Mouse (Mus musculus) thymus, adult 2 months (tissue): ENCODE data around the gene Traf4. TPM values are rescaled to one million over a fixed set of nuclear protein-coding genes. Genes with fewer than 3 reads are reported as not detected.

Experiments used
- DNase-seq: peaks from one replicate; pipeline ENCODE4 v3.0.0; 2021
- H3K27ac ChIP-seq: fragments of 200-500 bp; 2 replicates; pipeline ENCODE4 v1.5.1; 2012; ENCODE audit warnings: low read length, control low read depth; ENCODE audit not compliant: control insufficient read depth, insufficient read depth
- H3K27me3 ChIP-seq: fragments of 200-500 bp; 2 replicates; pipeline ENCODE4 v1.6.1; 2012; ENCODE audit warnings: mild to moderate bottlenecking, low read length, moderate library complexity, mixed read lengths; ENCODE audit not compliant: control insufficient read depth, insufficient read depth
- H3K36me3 ChIP-seq: fragments of 200-500 bp; 2 replicates; pipeline ENCODE4 v1.6.1; 2012; ENCODE audit warnings: mild to moderate bottlenecking, low read length, moderate library complexity; ENCODE audit not compliant: control insufficient read depth, insufficient read depth
- H3K4me1 ChIP-seq: fragments of 200-500 bp; replicated peaks from 2 replicates; pipeline ENCODE4 v1.6.1; 2012; ENCODE audit warnings: low read length; ENCODE audit not compliant: control insufficient read depth, insufficient read depth
- H3K4me3 ChIP-seq: fragments of 200-500 bp; 2 replicates; pipeline ENCODE4 v1.5.1; 2012; ENCODE audit warnings: mild to moderate bottlenecking, low read length, control low read depth, moderate library complexity; ENCODE audit not compliant: control insufficient read depth, insufficient read depth
- CTCF ChIP-seq: fragments of 200-500 bp; IDR thresholded peaks from 2 replicates; pipeline ENCODE4 v1.5.1; 2012; ENCODE audit warnings: mild to moderate bottlenecking, control low read depth, low read length, moderate library complexity, borderline replicate concordance; ENCODE audit not compliant: control insufficient read depth, poor library complexity, insufficient read depth; ENCODE audit errors: extremely low read depth
- POLR2A ChIP-seq: fragments of 200-500 bp; IDR thresholded peaks from 2 replicates; pipeline ENCODE4 v1.6.1; 2012; ENCODE audit warnings: mild to moderate bottlenecking, low read length, control low read depth, moderate library complexity; ENCODE audit not compliant: control insufficient read depth, poor library complexity, insufficient read depth; ENCODE audit errors: extremely low read depth
- WGBS: fragments of 180-500 bp; shearing (Covaris S2); methylation state at CpG from one replicate; pipeline ENCODE4 v1.1.7; 2018; 5-methylcytosine and 5-hydroxymethylcytosine counted together
- polyA plus RNA-seq: library from polyadenylated mRNA; depleted of rRNA; stranded (reverse); fragments of >200 nt; gene quantifications from 2 replicates; pipeline ENCODE4 v1.2.3, GENCODE M21; 2012

Traf4 gene
- polyA plus RNA-seq, 1 experiment: 275 TPM

- no peak overlapping the region for H3K4me3 ChIP-seq
- peaks cover 30% of the 10 kb centered on the region for H3K4me1 ChIP-seq
- peaks cover 35% of the 10 kb centered on the region for H3K36me3 ChIP-seq
- DNase-seq: no peak
- H3K27ac ChIP-seq: no peak overlapping the region
- 63% methylated on average over 4 of the region's 4 CpGs for WGBS
- TF ChIP-seq CTCF (peak; percentile 11; the same call in 1 of the 2 replicates), POLR2A (no peak)
- no peaks in the 10 kb centered on the region for H3K27me3 ChIP-seq
Observed at GRCm38 (mm10) chr11:78161968-78162367, 3.4 kb downstream of the Traf4 start.

GRCm38 (mm10) chr11:78161169-78161568, 4.2 kb downstream of the Traf4 start:
- 96% methylated on average over 14 of the region's 14 CpGs for WGBS
- DNase-seq: no peak
- TF ChIP-seq POLR2A (no peak), CTCF (no peak)
- Histone ChIP-seq H3K27me3 (no peaks in the 10 kb centered on the region), H3K27ac (no peak overlapping the region), H3K4me1 (peaks cover 26% of the 10 kb centered on the region), H3K4me3 (no peak overlapping the region), H3K36me3 (peaks cover 35% of the 10 kb centered on the region)

GRCm38 (mm10) chr11:78160675-78161074, 4.7 kb downstream of the Traf4 start:
- 95% methylated on average over 3 of the region's 3 CpGs for WGBS

GRCm38 (mm10) chr11:78160171-78160570, 5.2 kb downstream of the Traf4 start:
- 96% methylated on average over 18 of the region's 18 CpGs for WGBS
- peaks cover 35% of the 10 kb centered on the region for H3K36me3 ChIP-seq

More at GRCm38 (mm10) chr11:78160675-78161074, 4.7 kb downstream of the Traf4 start:
- H3K4me3 ChIP-seq: no peak overlapping the region
- no peaks in the 10 kb centered on the region for H3K27me3 ChIP-seq
- peaks cover 21% of the 10 kb centered on the region for H3K4me1 ChIP-seq
- H3K27ac ChIP-seq: no peak overlapping the region
- TF ChIP-seq POLR2A (no peak), CTCF (no peak)
- DNase-seq: no peak
- peaks cover 35% of the 10 kb centered on the region for H3K36me3 ChIP-seq

GRCm38 (mm10) chr11:78159557-78159956, 5.8 kb downstream of the Traf4 start:
- Histone ChIP-seq H3K4me1 (peaks cover 19% of the 10 kb centered on the region), H3K4me3 (no peak overlapping the region), H3K27me3 (no peaks in the 10 kb centered on the region), H3K36me3 (peaks cover 35% of the 10 kb centered on the region), H3K27ac (no peak overlapping the region)
- WGBS: 93% methylated on average over 7 of the region's 7 CpGs
- no peak for DNase-seq
- TF ChIP-seq CTCF: 0 out of 2 replicates have a peak, but pooled peaks have one; percentile 24
- TF ChIP-seq POLR2A: no peak

More at GRCm38 (mm10) chr11:78160171-78160570, 5.2 kb downstream of the Traf4 start:
- no peaks in the 10 kb centered on the region for H3K27me3 ChIP-seq
- no peak for TF ChIP-seq POLR2A
- TF ChIP-seq CTCF: no peak
- DNase-seq: no peak
- peaks cover 19% of the 10 kb centered on the region for H3K4me1 ChIP-seq
- H3K4me3 ChIP-seq: no peak overlapping the region
- H3K27ac ChIP-seq: no peak overlapping the region

- DNase-seq: peak; percentile 84
- peaks cover 35% of the 10 kb centered on the region for H3K36me3 ChIP-seq
Observed at GRCm38 (mm10) chr11:78159096-78159495, 6.3 kb downstream of the Traf4 start.

GRCm38 (mm10) chr11:78156156-78156699, 9.2 kb downstream of the Traf4 start:
- H3K27me3 ChIP-seq: no peaks in the 10 kb centered on the region
- no peak overlapping the region for H3K27ac ChIP-seq
- peaks cover 31% of the 10 kb centered on the region for H3K36me3 ChIP-seq
- no peaks in the 10 kb centered on the region for H3K4me1 ChIP-seq
- no peak overlapping the region for H3K4me3 ChIP-seq
- no peak for DNase-seq
- no peak for TF ChIP-seq POLR2A
- no peak for TF ChIP-seq CTCF
- 97% methylated on average over 6 of the region's 6 CpGs for WGBS

More at GRCm38 (mm10) chr11:78159096-78159495, 6.3 kb downstream of the Traf4 start:
- no peaks in the 10 kb centered on the region for H3K27me3 ChIP-seq
- WGBS: 30% methylated on average over 2 of the region's 2 CpGs
- H3K4me3 ChIP-seq: no peak overlapping the region
- peaks cover 19% of the 10 kb centered on the region for H3K4me1 ChIP-seq
- TF ChIP-seq CTCF (peak; percentile 57; the same call in 1 of the 2 replicates), POLR2A (no peak)
- no peak overlapping the region for H3K27ac ChIP-seq
